Mouse (Mus musculus): ENCODE measurements around the gene Ppat. TPM values are rescaled to one million over a fixed set of nuclear protein-coding genes. Genes with fewer than 3 reads are reported as not detected.

The Ppat gene
- polyA plus RNA-seq, 1 experiment from 2014 or later: 13.1 TPM

DNA sequence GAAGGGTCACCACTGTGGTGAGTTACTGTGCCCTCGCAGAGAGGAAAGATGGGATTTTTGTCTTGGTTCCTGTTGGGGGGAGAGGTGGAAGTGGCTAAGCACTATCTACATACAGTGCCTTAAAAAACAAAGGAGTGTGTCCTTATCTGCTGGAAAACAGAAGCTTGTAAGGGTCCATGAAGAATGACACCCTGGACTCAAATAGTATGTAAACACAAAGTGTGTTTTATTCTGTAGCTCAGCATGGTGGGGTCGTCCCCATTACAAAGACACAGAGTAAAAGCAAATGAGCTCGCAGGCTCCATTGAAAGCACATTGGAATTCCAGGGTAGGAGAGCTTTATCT, 45.3 kb downstream of the Ppat start:
- Histone ChIP-seq H3K4me2 (ENCODE audit: low read length) (peak overlapping the region; percentile 64), H3K36me3 (ENCODE audit: control insufficient read depth, insufficient read depth, low read length) (no peaks in the 10 kb centered on the region), H3K27ac (replicated peaks; ENCODE audit: low read depth, low read length) (peak overlapping the region; percentile 83), H3K9ac (replicated peaks; ENCODE audit: low read length) (peak overlapping the region; percentile 68; the same call in 1 of the 2 replicates), H3K4me1 (ENCODE audit: control insufficient read depth, insufficient read depth, low read length) (no peaks in the 10 kb centered on the region), H3K27me3 (ENCODE audit: control insufficient read depth, insufficient read depth, low read length) (no peaks in the 10 kb centered on the region), H3K9me3 (ENCODE audit: control insufficient read depth, low read length) (no peaks in the 10 kb centered on the region), H3K4me3 (replicated peaks; ENCODE audit: low read depth, low read length) (peak overlapping the region; percentile 75)
- WGBS: 34% methylated on average over 3 of the region's 3 CpGs
- ATAC-seq (ENCODE audit: low FRiP score, low TSS enrichment) (no peak), DNase-seq (no peak)

DNA sequence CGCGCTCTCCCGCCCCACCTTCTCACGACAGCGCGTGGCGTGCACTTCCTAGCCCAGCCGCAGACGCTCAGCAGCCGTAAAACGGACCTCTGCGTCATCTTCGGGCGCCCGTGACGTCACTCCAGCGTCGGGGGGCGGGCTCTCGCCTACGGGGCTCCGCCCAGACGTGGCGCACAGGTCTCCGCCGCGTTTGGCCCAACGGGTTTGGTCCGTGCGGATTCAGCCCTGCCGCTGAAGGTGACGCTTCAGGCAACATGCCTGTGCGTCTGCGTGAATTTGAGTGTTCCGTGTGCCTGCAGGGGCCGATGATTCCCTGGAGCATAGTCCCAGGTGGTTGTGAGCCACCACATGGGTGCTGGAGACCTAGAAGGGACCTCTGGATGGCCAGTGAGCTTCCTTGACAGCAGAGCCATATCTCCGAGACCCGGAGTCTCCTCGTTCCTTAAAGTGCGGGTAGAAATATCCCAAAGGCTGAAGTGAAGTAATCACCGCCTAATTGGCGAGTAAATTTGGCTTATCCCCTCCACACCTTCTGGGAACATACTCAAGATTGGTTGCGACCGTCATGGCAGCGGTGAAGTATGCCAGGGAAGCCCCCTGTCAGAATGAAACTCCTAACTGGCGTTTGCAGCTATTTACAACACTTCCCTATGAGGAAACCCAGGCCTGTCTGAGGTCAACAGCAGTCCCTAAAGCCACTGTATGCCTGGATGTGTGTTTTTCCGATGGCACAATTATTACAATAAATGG, 45.8 kb downstream of the Ppat start, which contains the start of gene Aasdh:
Gene Aasdh, minus strand, starts transcription at position 110 of the 750 bp plus-strand sequence.
- Histone ChIP-seq H3K36me3 (ENCODE audit: control insufficient read depth, insufficient read depth, low read length) (no peaks in the 10 kb centered on the region), H3K4me2 (ENCODE audit: low read length) (peak within 1 kb of the TSS; percentile 64), H3K4me3 (replicated peaks; ENCODE audit: low read depth, low read length) (peak within 1 kb of the TSS; percentile 75), H3K27me3 (ENCODE audit: control insufficient read depth, insufficient read depth, low read length) (no peaks in the 10 kb centered on the region), H3K27ac (replicated peaks; ENCODE audit: low read depth, low read length) (peak within 1 kb of the TSS; percentile 83), H3K9ac (replicated peaks; ENCODE audit: low read length) (peak within 1 kb of the TSS; percentile 68), H3K9me3 (ENCODE audit: control insufficient read depth, low read length) (no peaks in the 10 kb centered on the region), H3K4me1 (ENCODE audit: control insufficient read depth, insufficient read depth, low read length) (no peaks in the 10 kb centered on the region)
- peak; percentile 99 for ATAC-seq (ENCODE audit: low FRiP score, low TSS enrichment)
- WGBS: under 1% methylated on average over 47 of the region's 47 CpGs
- DNase-seq: peak; percentile 99

DNA sequence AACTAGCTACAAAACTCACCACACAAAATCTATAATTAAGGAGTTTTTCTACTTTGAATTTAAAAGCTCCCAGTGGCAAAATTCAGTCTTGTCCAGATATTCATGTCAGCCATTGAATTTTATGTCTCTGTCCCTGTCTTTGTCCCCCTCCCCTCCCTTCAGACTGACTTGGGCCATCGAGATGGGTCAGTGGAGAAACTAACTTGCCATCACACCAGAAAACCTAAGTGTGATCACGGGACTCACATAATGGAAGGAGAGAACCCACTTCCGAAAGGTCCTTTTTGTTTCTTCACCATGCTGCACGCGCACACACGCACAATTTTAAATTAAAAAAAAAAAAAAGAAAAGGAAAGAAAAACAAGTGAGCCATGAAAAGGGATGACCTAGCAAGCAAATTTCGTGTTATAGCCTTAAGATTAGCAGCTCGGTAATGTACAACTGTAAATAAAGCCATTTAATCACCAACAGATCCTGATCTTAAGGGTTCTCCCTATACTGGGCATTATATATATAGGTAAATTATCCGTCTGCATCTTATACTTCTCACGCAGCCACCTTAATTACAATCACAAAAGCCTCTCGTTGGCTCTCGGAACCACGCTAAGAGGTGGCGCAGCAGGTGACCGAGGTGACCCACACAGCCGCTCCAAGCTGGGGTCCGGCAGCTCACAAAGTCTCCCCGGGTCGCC, 46.5 kb downstream of the Ppat start:
- WGBS: 2% methylated on average over 19 of the region's 19 CpGs

GRCm38 (mm10) chr5:76902131-76902530, 49.2 kb downstream of the Ppat start:
- Histone ChIP-seq H3K4me2 (ENCODE audit: low read length) (no peak overlapping the region), H3K4me1 (ENCODE audit: control insufficient read depth, insufficient read depth, low read length) (no peaks in the 10 kb centered on the region), H3K27ac (replicated peaks; ENCODE audit: low read depth, low read length) (no peak overlapping the region), H3K36me3 (ENCODE audit: control insufficient read depth, insufficient read depth, low read length) (0 out of 2 replicates have a peak, but pooled peaks cover 4% of the 10 kb centered on the region), H3K4me3 (replicated peaks; ENCODE audit: low read depth, low read length) (no peak overlapping the region), H3K9ac (replicated peaks; ENCODE audit: low read length) (no peak overlapping the region), H3K27me3 (ENCODE audit: control insufficient read depth, insufficient read depth, low read length) (no peaks in the 10 kb centered on the region), H3K9me3 (ENCODE audit: control insufficient read depth, low read length) (no peaks in the 10 kb centered on the region)
- ATAC-seq (ENCODE audit: low FRiP score, low TSS enrichment): no peak
- whole genome bisulfite sequencing: 84% methylated on average over 4 of the region's 4 CpGs
- no peak for DNase-seq

More for the DNA sequence above, 46.5 kb downstream of the Ppat start:
- DNase-seq (no peak), ATAC-seq (ENCODE audit: low FRiP score, low TSS enrichment) (no peak; the same call in 1 of the 2 replicates)
- no peaks in the 10 kb centered on the region for H3K9me3 ChIP-seq (ENCODE audit: control insufficient read depth, low read length)
- H3K9ac ChIP-seq (replicated peaks; ENCODE audit: low read length): peak overlapping the region; percentile 68
- H3K27ac ChIP-seq (replicated peaks; ENCODE audit: low read depth, low read length): peak overlapping the region; percentile 83
- H3K27me3 ChIP-seq (ENCODE audit: control insufficient read depth, insufficient read depth, low read length): no peaks in the 10 kb centered on the region
- H3K4me3 ChIP-seq (replicated peaks; ENCODE audit: low read depth, low read length): peak overlapping the region; percentile 75
- 0 out of 2 replicates have a peak, but pooled peaks cover 3% of the 10 kb centered on the region for H3K36me3 ChIP-seq (ENCODE audit: control insufficient read depth, insufficient read depth, low read length)
- H3K4me1 ChIP-seq (ENCODE audit: control insufficient read depth, insufficient read depth, low read length): no peaks in the 10 kb centered on the region
- peak overlapping the region; percentile 64 for H3K4me2 ChIP-seq (ENCODE audit: low read length)

- Histone ChIP-seq H3K4me3 (replicated peaks; ENCODE audit: low read depth, low read length) (no peak overlapping the region), H3K27ac (replicated peaks; ENCODE audit: low read depth, low read length) (no peak overlapping the region), H3K9me3 (ENCODE audit: control insufficient read depth, low read length) (no peaks in the 10 kb centered on the region), H3K36me3 (ENCODE audit: control insufficient read depth, insufficient read depth, low read length) (peaks cover 52% of the 10 kb centered on the region), H3K4me2 (ENCODE audit: low read length) (no peak overlapping the region), H3K9ac (replicated peaks; ENCODE audit: low read length) (no peak overlapping the region), H3K27me3 (ENCODE audit: control insufficient read depth, insufficient read depth, low read length) (no peaks in the 10 kb centered on the region), H3K4me1 (ENCODE audit: control insufficient read depth, insufficient read depth, low read length) (no peaks in the 10 kb centered on the region)
- no peak for ATAC-seq (ENCODE audit: low FRiP score, low TSS enrichment)
- 93% methylated on average over 2 of the region's 2 CpGs for WGBS
- no peak for DNase-seq
Measured at GRCm38 (mm10) chr5:76893084-76893483, 58.3 kb downstream of the Ppat start.

DNA sequence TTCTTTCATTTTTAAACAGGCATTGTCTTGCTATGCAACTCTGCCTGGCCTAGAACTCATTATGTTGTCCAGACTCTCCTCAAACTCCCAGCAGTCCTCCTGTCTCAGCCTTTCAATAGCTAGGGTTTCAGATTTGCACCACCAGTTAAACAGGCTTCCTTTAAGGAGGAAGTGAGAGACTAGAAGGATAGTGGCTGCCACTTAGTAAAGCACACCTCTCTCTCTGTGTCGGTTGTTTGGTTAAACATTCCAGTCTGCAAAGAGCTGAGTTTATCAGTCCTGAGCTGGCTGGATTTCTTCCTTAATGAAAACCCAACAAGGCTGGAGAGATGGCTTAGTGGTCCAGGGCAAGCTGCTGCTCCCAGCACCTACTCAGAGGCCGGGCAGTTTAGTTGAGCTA, 58.8 kb downstream of the Ppat start:
- ATAC-seq (ENCODE audit: low FRiP score, low TSS enrichment): no peak
- DNase-seq: no peak
- WGBS: 90% methylated on average over 2 of the region's 2 CpGs
- Histone ChIP-seq H3K4me3 (replicated peaks; ENCODE audit: low read depth, low read length) (no peak overlapping the region), H3K4me1 (ENCODE audit: control insufficient read depth, insufficient read depth, low read length) (no peaks in the 10 kb centered on the region), H3K36me3 (ENCODE audit: control insufficient read depth, insufficient read depth, low read length) (peaks cover 55% of the 10 kb centered on the region), H3K9me3 (ENCODE audit: control insufficient read depth, low read length) (no peaks in the 10 kb centered on the region), H3K27ac (replicated peaks; ENCODE audit: low read depth, low read length) (no peak overlapping the region), H3K27me3 (ENCODE audit: control insufficient read depth, insufficient read depth, low read length) (no peaks in the 10 kb centered on the region), H3K9ac (replicated peaks; ENCODE audit: low read length) (no peak overlapping the region), H3K4me2 (ENCODE audit: low read length) (no peak overlapping the region)

- no peak overlapping the region for H3K4me2 ChIP-seq (ENCODE audit: low read length)
- H3K4me1 ChIP-seq (ENCODE audit: control insufficient read depth, insufficient read depth, low read length): no peaks in the 10 kb centered on the region
- no peak for DNase-seq
- H3K27me3 ChIP-seq (ENCODE audit: control insufficient read depth, insufficient read depth, low read length): no peaks in the 10 kb centered on the region
- 95% methylated on average over 2 of the region's 2 CpGs for WGBS
- H3K9ac ChIP-seq (replicated peaks; ENCODE audit: low read length): no peak overlapping the region
- H3K36me3 ChIP-seq (ENCODE audit: control insufficient read depth, insufficient read depth, low read length): peaks cover 70% of the 10 kb centered on the region
- H3K4me3 ChIP-seq (replicated peaks; ENCODE audit: low read depth, low read length): no peak overlapping the region
- no peak overlapping the region for H3K27ac ChIP-seq (replicated peaks; ENCODE audit: low read depth, low read length)
- no peaks in the 10 kb centered on the region for H3K9me3 ChIP-seq (ENCODE audit: control insufficient read depth, low read length)
- ATAC-seq (ENCODE audit: low FRiP score, low TSS enrichment): no peak
Measured at GRCm38 (mm10) chr5:76887011-76887410, 64.4 kb downstream of the Ppat start.

DNA sequence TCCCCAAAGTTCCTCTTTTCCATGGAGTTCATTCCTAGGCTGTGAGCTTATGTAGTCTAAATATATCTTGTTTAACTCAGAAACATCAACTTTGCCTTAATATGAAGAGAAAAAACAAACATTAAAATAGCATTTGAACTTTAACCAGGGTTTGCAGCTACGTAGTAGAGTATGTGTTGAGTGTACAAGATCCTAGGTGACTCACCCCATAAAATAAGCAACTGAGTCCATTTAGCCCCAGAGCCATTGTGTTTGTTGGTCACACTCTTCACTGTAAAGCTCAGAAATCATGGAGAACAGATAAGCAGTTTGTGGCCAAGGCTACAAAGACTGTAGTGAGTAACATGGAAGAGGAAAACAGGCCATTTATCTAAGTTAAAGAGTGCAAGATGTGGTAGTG, 67.3 kb downstream of the Ppat start:
- no peaks in the 10 kb centered on the region for H3K4me1 ChIP-seq (ENCODE audit: control insufficient read depth, insufficient read depth, low read length)
- no peak overlapping the region for H3K27ac ChIP-seq (replicated peaks; ENCODE audit: low read depth, low read length)
- ATAC-seq (ENCODE audit: low FRiP score, low TSS enrichment): no peak
- H3K27me3 ChIP-seq (ENCODE audit: control insufficient read depth, insufficient read depth, low read length): no peaks in the 10 kb centered on the region
- no peak overlapping the region for H3K4me2 ChIP-seq (ENCODE audit: low read length)
- H3K9ac ChIP-seq (replicated peaks; ENCODE audit: low read length): no peak overlapping the region
- no peak for DNase-seq
- peaks cover 52% of the 10 kb centered on the region for H3K36me3 ChIP-seq (ENCODE audit: control insufficient read depth, insufficient read depth, low read length)
- H3K9me3 ChIP-seq (ENCODE audit: control insufficient read depth, low read length): no peaks in the 10 kb centered on the region
- WGBS: 92% methylated on average over 1 of the region's 1 CpGs
- H3K4me3 ChIP-seq (replicated peaks; ENCODE audit: low read depth, low read length): no peak overlapping the region
